Mouse (Mus musculus) heart, postnatal 0 days (tissue): ENCODE measurements around the gene Prm2. TPM values are rescaled to one million over a fixed set of nuclear protein-coding genes. Genes with fewer than 3 reads are reported as not detected.

ENCODE experiments used
- ATAC-seq: fragments of 200-750 bp; cut with Nextera tagmentation; 2 replicates; pipeline ENCODE4 v1.8.0; 2017; ENCODE audit warnings: low read depth, moderate number of reproducible peaks, moderate library complexity; ENCODE audit not compliant: insufficient read depth
- DNase-seq: peaks from one replicate; pipeline ENCODE4 v3.0.0-alpha.2; 2016; ENCODE audit warnings: low spot score
- H3K27ac ChIP-seq: fragments of 300-500 bp; sonication (generic); 2 replicates; pipeline ENCODE4 v1.5.1; 2014; ENCODE audit warnings: low read depth, mild to moderate bottlenecking
- H3K27me3 ChIP-seq: fragments of 300-500 bp; sonication (generic); 2 replicates; pipeline ENCODE4 v1.6.1; 2014; ENCODE audit warnings: low read length, mixed read lengths; ENCODE audit not compliant: control insufficient read depth, insufficient read depth
- H3K36me3 ChIP-seq: fragments of 300-500 bp; sonication (generic); replicated peaks from 2 replicates; pipeline ENCODE4 v1.6.1; 2014; ENCODE audit warnings: low read length, mixed read lengths; ENCODE audit not compliant: control insufficient read depth, insufficient read depth
- H3K4me1 ChIP-seq: fragments of 300-500 bp; sonication (generic); 2 replicates; pipeline ENCODE4 v1.6.1; 2014; ENCODE audit warnings: antibody characterized with exemption; ENCODE audit not compliant: control insufficient read depth, insufficient read depth
- H3K4me2 ChIP-seq: fragments of 300-500 bp; sonication (generic); 2 replicates; pipeline ENCODE4 v1.6.1; 2014; ENCODE audit warnings: low read depth, mild to moderate bottlenecking, low read length, moderate library complexity
- H3K4me3 ChIP-seq: fragments of 300-500 bp; sonication (generic); 2 replicates; pipeline ENCODE4 v1.5.1; 2014; ENCODE audit warnings: low read depth, low read length
- H3K9ac ChIP-seq: fragments of 300-500 bp; sonication (generic); replicated peaks from 2 replicates; pipeline ENCODE4 v1.6.1; 2014; ENCODE audit warnings: low read depth, low read length, mixed read lengths
- H3K9me3 ChIP-seq: fragments of 300-500 bp; sonication (generic); replicated peaks from 2 replicates; pipeline ENCODE4 v1.6.1; 2016; ENCODE audit warnings: low read length; ENCODE audit not compliant: control insufficient read depth
- CTCF ChIP-seq: IDR thresholded peaks from 2 replicates; pipeline ENCODE4 v1.5.1; 2016; ENCODE audit warnings: antibody characterized with exemption, control low read depth, low read depth
- EP300 ChIP-seq: IDR thresholded peaks from 2 replicates; pipeline ENCODE4 v1.6.1; 2016; ENCODE audit warnings: antibody characterized with exemption, low read depth
- WGBS: fragments of 180-500 bp; shearing (Covaris S2); extraction: QIAGEN DNeasy Blood & Tissue Kit; methylation state at CpG from one replicate; pipeline ENCODE4 v1.1.7; 2014; 5-methylcytosine and 5-hydroxymethylcytosine counted together
- polyA plus RNA-seq: library from polyadenylated mRNA; unstranded; fragments of >200 nt; fragmentation: Nextera tagmentation; extraction: Ambion mirVana; gene quantifications from 2 replicates; pipeline ENCODE4 v1.2.1, GENCODE M21; 2015
- total RNA-seq: library from RNA; depleted of rRNA; stranded (reverse); fragments of >200 nt; gene quantifications from 2 replicates; pipeline ENCODE4 v1.2.3, GENCODE M21; 2014; ENCODE audit warnings: low replicate concordance; rRNA removed

Gene Prm2
- total RNA-seq: not detected in 2 replicates
- not detected in 2 replicates for polyA plus RNA-seq

DNA sequence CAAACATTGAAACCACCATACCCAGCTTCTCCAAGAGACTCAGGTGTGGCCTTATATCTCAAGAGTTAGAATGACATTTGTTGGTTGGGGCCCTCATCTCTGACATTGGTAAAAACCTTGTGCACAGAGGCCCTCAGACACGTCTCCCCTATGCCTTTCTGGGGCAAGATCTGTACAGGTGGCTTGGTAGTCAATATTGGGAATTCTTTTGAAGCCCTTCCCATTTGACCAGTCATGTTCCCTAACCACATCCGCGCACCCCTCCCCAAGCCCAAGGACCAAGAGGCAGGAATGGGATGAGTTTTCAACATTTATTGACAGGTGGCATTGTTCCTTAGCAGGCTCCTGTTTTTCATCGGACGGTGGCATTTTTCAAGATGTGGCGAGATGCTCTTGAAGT lies at the start of gene Prm2:
Prm2 (minus strand) TSS at position 101 of the 400 bp plus-strand sequence.
- TF ChIP-seq EP300 (no peak), CTCF (no peak)
- no peak within 1 kb of the TSS for H3K4me3 ChIP-seq
- no peak within 1 kb of the TSS for H3K27ac ChIP-seq
- DNase-seq: no peak
- H3K9ac ChIP-seq: no peak within 1 kb of the TSS
- H3K4me1 ChIP-seq: no peaks in the 10 kb centered on the region
- no peak within 1 kb of the TSS for H3K4me2 ChIP-seq
- WGBS: 76% methylated on average over 6 of the region's 6 CpGs
- no peak for ATAC-seq
- no peaks in the 10 kb centered on the region for H3K9me3 ChIP-seq
- H3K36me3 ChIP-seq: no peaks in the 10 kb centered on the region
- H3K27me3 ChIP-seq: peaks cover 11% of the 10 kb centered on the region

DNA sequence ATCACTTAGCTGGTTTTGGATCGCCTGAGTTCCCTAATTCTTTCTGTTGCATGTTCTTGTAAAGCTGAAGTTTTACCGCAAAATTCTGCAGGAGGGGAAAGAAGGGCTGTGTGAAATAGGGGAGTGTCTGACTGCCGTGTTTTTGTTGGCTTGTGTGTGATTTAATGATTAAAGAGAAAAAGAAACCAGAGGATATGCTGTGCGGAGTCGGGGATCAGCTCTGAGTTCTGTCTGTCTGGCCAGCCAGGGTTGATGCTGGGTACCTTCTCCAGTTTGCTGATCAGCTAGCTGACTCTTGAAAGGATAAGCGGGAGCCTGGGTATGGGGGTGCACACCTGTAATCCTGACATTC lies 48.4 kb upstream of the Prm2 start:
- 40% methylated on average over 6 of the region's 6 CpGs for WGBS
- Histone ChIP-seq H3K9ac (peak overlapping the region; percentile 43; the same call in 1 of the 2 replicates), H3K36me3 (no peaks in the 10 kb centered on the region), H3K9me3 (no peaks in the 10 kb centered on the region), H3K4me2 (peak overlapping the region; percentile 69), H3K4me1 (peaks cover 20% of the 10 kb centered on the region), H3K4me3 (peak overlapping the region; percentile 37), H3K27me3 (no peaks in the 10 kb centered on the region), H3K27ac (peak overlapping the region; percentile 57)
- ATAC-seq (no peak), DNase-seq (no peak)
- TF ChIP-seq EP300 (no peak), CTCF (no peak)

DNA sequence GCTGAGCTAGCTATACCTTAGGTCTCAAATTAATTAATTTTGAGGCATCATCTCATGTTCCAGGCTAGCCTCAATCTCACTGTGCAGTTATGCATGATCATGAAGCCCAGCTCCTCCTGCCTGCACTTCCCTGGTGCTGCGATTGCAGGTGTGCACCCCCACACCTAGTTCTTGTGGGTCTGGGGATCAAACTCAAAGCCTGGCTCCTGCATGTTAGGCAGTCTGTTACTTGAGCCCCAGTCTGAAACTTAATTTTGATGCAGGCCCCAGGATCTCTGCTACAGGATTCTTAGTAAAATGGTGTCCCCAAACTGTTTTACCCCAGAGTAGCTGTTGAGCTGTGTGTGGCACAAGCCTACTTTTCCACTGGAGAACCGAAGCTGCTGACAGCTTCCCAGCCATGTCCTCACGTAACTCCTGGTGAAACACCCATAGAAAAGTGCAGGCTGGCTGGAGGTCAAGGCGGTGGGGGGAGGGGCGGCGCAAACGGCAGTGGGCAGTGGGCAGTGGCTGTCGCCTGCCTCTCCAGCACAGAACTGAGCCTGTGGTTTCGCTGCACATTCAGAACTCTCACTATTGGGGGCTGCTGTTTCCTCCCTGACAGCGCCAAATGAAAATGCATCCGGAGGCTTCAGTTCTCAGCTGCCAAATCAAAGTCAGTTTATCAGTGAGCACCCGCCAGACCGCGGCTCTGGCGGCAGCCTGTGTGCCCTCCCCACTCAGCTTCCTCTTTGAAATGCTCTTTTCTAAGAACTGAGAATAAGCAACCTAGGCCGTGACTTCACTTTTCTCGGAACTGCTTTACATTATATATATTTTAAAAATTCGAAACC lies 47.8 kb upstream of the Prm2 start:
- WGBS: 4% methylated on average over 18 of the region's 18 CpGs
- Histone ChIP-seq H3K4me3 (peak overlapping the region; percentile 37), H3K4me2 (peak overlapping the region; percentile 69), H3K27ac (peak overlapping the region; percentile 57), H3K36me3 (no peaks in the 10 kb centered on the region), H3K4me1 (peaks cover 25% of the 10 kb centered on the region), H3K9ac (peak overlapping the region; percentile 43), H3K27me3 (no peaks in the 10 kb centered on the region), H3K9me3 (no peaks in the 10 kb centered on the region)
- TF ChIP-seq EP300: 0 out of 2 replicates have a peak, but pooled peaks have one; percentile 36
- TF ChIP-seq CTCF: no peak
- DNase-seq: peak; percentile 78
- peak; percentile 56 for ATAC-seq

DNA sequence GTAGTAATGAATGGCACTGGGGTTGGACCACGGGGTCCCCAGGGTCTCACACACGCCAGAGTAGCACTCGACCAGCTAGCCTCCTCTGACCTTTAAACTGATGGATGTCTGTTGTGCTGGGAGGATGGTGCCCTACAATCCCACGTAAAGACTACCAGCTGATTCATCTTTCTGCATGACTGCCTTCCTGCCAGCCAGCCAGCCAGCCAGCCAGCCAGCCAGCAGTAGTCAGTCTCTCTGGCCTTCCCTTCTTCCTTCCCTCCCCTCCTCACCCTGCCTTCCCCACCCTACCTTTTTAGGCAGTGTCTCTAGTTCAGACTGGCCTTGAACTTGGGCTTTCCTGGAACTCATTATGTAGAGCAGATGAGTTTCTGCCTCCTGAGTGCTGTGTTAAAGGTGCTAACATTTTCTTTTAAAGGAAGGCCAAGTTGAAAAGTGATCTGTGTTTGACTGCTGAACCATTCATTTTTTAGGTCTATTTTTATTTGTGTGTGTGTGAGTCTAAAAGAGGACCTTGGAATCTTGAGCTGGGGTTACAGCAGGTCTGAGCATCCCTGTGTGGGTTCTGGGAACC lies 46.4 kb upstream of the Prm2 start:
- Histone ChIP-seq H3K4me1 (peaks cover 36% of the 10 kb centered on the region), H3K4me2 (no peak overlapping the region), H3K9me3 (no peaks in the 10 kb centered on the region), H3K4me3 (no peak overlapping the region), H3K27ac (no peak overlapping the region), H3K9ac (no peak overlapping the region), H3K27me3 (no peaks in the 10 kb centered on the region), H3K36me3 (no peaks in the 10 kb centered on the region)
- DNase-seq (no peak), ATAC-seq (no peak)
- 90% methylated on average over 4 of the region's 4 CpGs for WGBS
- no peak for TF ChIP-seq CTCF
- no peak for TF ChIP-seq EP300

DNA sequence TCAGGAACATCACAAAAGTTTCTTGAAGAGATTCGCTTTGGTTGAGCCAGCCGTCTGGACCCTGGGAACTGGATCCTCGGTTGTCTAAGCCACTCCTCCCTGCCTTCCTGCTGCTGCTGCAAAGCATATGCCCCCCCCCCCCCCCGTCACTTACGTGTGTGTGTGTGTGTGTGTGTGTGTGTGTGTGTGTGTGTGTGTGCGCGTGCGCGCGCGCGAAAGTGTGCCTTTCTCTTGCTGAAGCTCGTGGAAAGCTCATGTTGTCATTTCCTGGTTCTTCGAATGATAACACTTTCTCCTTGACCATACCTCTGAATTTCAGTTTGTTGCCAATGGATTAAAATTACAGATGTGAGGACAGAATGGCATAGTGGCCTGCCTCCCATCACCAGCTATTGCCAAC lies 44.1 kb upstream of the Prm2 start:
- H3K27ac ChIP-seq: no peak overlapping the region
- no peak overlapping the region for H3K4me2 ChIP-seq
- 83% methylated on average over 11 of the region's 14 CpGs for WGBS
- H3K27me3 ChIP-seq: no peaks in the 10 kb centered on the region
- H3K9ac ChIP-seq: no peak overlapping the region
- ATAC-seq (no peak), DNase-seq (no peak)
- H3K4me1 ChIP-seq: peaks cover 32% of the 10 kb centered on the region
- no peaks in the 10 kb centered on the region for H3K36me3 ChIP-seq
- TF ChIP-seq CTCF: no peak
- no peak for TF ChIP-seq EP300
- H3K4me3 ChIP-seq: no peak overlapping the region
- no peaks in the 10 kb centered on the region for H3K9me3 ChIP-seq
